Mouse (Mus musculus) limb, embryonic 14.5 days (tissue): Measurements from ENCODE around the gene Serpinb9b. TPM values are rescaled to one million over a fixed set of nuclear protein-coding genes. Genes with fewer than 3 reads are reported as not detected.

Experiments used
- ATAC-seq: fragments of 200-750 bp; cut with Nextera tagmentation; 2 replicates; pipeline ENCODE4 v1.8.0; 2017; ENCODE audit warnings: low read depth, moderate number of reproducible peaks, moderate TSS enrichment; ENCODE audit not compliant: low FRiP score
- DNase-seq: peaks from one replicate; pipeline ENCODE4 v3.0.0-alpha.2; 2015; ENCODE audit warnings: low spot score
- H3K27ac ChIP-seq: fragments of 300-500 bp; sonication (generic); replicated peaks from 2 replicates; pipeline ENCODE4 v1.5.1; 2014; ENCODE audit warnings: low read depth, mild to moderate bottlenecking, low read length, moderate library complexity, mixed read lengths
- H3K27me3 ChIP-seq: fragments of 300-500 bp; sonication (generic); 2 replicates; pipeline ENCODE4 v1.6.1; 2014; ENCODE audit warnings: low read length, mixed read lengths; ENCODE audit not compliant: control insufficient read depth, insufficient read depth
- H3K36me3 ChIP-seq: fragments of 300-500 bp; sonication (generic); 2 replicates; pipeline ENCODE4 v1.6.1; 2014; ENCODE audit warnings: mild to moderate bottlenecking, low read length, moderate library complexity, mixed read lengths; ENCODE audit not compliant: control insufficient read depth, insufficient read depth
- H3K4me1 ChIP-seq: fragments of 300-500 bp; sonication (generic); 2 replicates; pipeline ENCODE4 v1.6.1; 2014; ENCODE audit warnings: antibody characterized with exemption, low read length, mixed read lengths; ENCODE audit not compliant: control insufficient read depth, insufficient read depth
- H3K4me2 ChIP-seq: fragments of 300-500 bp; sonication (generic); replicated peaks from 2 replicates; pipeline ENCODE4 v1.6.1; 2014; ENCODE audit warnings: low read depth, mild to moderate bottlenecking, low read length, moderate library complexity; ENCODE audit not compliant: severe bottlenecking
- H3K4me3 ChIP-seq: fragments of 300-500 bp; sonication (generic); replicated peaks from 2 replicates; pipeline ENCODE4 v1.5.1; 2014; ENCODE audit warnings: low read length
- H3K9ac ChIP-seq: fragments of 300-500 bp; sonication (generic); 2 replicates; pipeline ENCODE4 v1.6.1; 2014; ENCODE audit warnings: mild to moderate bottlenecking, low read depth, low read length, moderate library complexity; ENCODE audit not compliant: severe bottlenecking
- H3K9me3 ChIP-seq: fragments of 300-500 bp; sonication (generic); 2 replicates; pipeline ENCODE4 v1.6.1; 2016; ENCODE audit warnings: low read length; ENCODE audit not compliant: control insufficient read depth
- POLR2A ChIP-seq: fragments of 200-500 bp; IDR thresholded peaks from 2 replicates; pipeline ENCODE4 v1.8.0; 2012; ENCODE audit warnings: inconsistent platforms, mild to moderate bottlenecking, moderate library complexity, borderline replicate concordance; ENCODE audit not compliant: insufficient read depth, insufficient read length; ENCODE audit errors: extremely low read depth
- WGBS: fragments of 180-500 bp; shearing (Covaris S2); extraction: QIAGEN DNeasy Blood & Tissue Kit; methylation state at CpG from one replicate; pipeline ENCODE4 v1.1.7; 2014; 5-methylcytosine and 5-hydroxymethylcytosine counted together
- polyA plus RNA-seq, 2 experiments: library from polyadenylated mRNA; depleted of rRNA in 1 of 2; stranded (reverse) in 1 of 2; unstranded in 1 of 2; fragments of >200 nt; fragmentation: Nextera tagmentation in 1 of 2; extraction: Ambion mirVana in 1 of 2; gene quantifications; 2 replicates each; pipeline versions ENCODE4 v1.2.1 to v1.2.3; 2012 to 2014

Serpinb9b gene
- 0.10 TPM in 2 replicates for polyA plus RNA-seq (2012; rRNA removed)
- polyA plus RNA-seq (2014; fragmentation: Nextera tagmentation; extraction: Ambion mirVana) = 0.10 TPM in 1 of 2 replicates, not detected in the other

DNA sequence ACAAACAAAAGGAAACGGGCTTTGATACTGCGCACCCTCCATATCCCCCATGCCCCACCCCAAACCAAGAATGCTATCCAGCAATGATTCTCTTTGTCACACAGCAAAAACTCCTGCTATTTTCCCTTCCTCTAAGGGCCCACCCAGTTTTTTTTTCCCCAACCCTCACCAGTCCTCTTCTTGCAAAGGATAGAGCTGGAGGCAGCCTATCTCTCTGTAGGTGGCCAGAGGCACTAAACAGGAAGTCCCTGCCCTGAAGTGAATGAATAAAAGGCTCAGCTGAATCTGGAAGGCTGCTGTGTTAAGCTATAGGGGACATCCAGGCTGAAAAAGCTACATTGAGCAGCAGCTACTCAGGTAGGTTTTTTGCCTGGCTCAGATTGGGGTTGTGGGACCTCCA, at the start of gene Serpinb9b:
Gene Serpinb9b (plus strand): TSS at position 173 of the 400 bp plus-strand sequence.
- 86% methylated on average over 2 of the region's 2 CpGs for WGBS
- no peaks in the 10 kb centered on the region for H3K36me3 ChIP-seq
- no peak for DNase-seq
- no peak within 1 kb of the TSS for H3K27ac ChIP-seq
- no peaks in the 10 kb centered on the region for H3K27me3 ChIP-seq
- H3K4me1 ChIP-seq = no peaks in the 10 kb centered on the region
- ATAC-seq = no peak
- H3K9ac ChIP-seq = no peak within 1 kb of the TSS
- no peak within 1 kb of the TSS for H3K4me3 ChIP-seq
- H3K4me2 ChIP-seq = no peak within 1 kb of the TSS
- no peak for TF ChIP-seq POLR2A
- H3K9me3 ChIP-seq = no peaks in the 10 kb centered on the region

DNA sequence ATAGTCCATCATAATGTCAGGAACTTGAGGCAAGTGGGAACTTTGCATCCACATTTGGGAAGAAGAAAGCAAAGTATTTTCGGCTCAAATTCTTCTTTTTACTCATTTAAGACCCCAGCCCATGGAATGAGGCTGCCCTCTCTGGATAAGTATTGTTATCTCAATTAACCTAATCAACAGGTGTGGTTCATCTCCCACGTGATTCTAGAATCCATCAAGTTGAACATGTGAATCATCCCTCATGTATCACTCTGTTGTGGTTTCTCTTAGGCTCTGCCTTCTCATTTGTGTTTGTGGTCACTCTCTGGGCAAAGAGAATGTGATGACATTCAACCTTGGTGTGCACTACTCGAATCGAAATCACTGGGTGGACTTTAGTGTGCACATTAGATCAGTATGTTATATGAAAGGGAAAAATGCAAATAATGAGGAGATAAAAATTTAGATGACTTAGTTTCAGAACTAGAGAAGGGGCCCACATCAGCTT, 44.6 kb upstream of the Serpinb9b start:
- DNase-seq (no peak), ATAC-seq (no peak)
- Histone ChIP-seq H3K4me1 (no peaks in the 10 kb centered on the region), H3K9me3 (no peaks in the 10 kb centered on the region), H3K36me3 (no peaks in the 10 kb centered on the region), H3K27me3 (no peaks in the 10 kb centered on the region), H3K27ac (no peak overlapping the region), H3K4me3 (no peak overlapping the region), H3K4me2 (no peak overlapping the region), H3K9ac (no peak overlapping the region)
- WGBS = 84% methylated on average over 4 of the region's 4 CpGs
- no peak for TF ChIP-seq POLR2A

DNA sequence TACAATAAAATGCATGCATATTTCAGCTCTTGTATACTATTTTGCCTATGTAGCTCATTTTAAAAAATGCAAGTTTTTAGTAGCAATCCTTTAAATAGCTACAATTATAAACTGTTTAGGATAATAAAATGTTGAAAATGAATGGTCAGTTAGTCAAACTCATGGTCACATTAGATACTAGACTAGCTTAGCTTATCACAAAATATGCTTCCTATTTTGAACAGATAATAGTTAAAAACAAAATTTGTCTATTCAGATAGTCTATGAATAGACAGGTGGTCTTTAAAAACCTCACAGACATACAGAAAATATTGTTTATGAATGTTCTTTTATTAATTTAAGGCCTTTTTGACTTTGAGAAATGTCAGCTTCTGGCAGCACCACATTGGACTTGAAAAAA, 41.0 kb upstream of the Serpinb9b start:
- ATAC-seq (no peak), DNase-seq (no peak)
- H3K27me3 ChIP-seq = no peaks in the 10 kb centered on the region
- no peaks in the 10 kb centered on the region for H3K36me3 ChIP-seq
- no peak for TF ChIP-seq POLR2A
- H3K4me1 ChIP-seq = no peaks in the 10 kb centered on the region
- H3K9me3 ChIP-seq = no peaks in the 10 kb centered on the region
- no peak overlapping the region for H3K4me3 ChIP-seq
- no peak overlapping the region for H3K9ac ChIP-seq
- no peak overlapping the region for H3K4me2 ChIP-seq
- no peak overlapping the region for H3K27ac ChIP-seq

DNA sequence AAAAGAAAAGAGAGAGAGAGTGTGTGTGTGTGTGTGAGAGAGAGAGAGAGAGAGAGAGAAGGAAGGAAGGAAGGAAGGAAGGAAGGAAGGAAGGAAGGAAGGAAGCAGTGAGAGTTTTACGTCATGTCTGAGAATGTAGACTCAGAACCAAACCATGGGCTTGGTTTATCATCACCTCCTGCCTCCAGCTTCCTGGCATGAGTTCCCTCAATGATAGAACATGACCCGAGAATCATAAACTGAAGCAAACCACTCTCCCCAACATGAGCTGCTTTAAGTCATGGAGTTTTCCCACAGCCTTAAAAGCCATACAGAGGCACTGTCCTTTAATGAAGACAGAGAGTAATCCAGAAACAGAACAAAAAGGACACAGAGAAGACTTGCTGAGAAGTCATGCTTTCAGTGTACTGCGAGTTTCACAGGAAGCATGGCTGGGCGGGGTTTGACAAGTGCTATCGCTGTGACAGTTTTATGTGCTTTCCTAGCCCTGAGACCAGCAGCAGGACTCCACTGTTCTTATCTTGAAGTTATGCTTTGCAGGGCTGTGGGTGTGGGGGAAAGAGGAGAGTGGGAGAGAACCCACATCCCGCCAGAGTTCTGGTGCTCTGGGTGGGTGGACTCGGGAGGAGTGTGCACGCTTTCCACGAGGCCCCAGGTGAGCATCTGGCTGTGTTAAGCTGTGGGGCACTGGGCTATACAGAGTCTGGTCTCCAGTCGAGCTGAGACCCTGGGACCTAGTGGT, 33.9 kb upstream of the Serpinb9b start:
- Histone ChIP-seq H3K36me3 (no peaks in the 10 kb centered on the region), H3K9ac (no peak overlapping the region), H3K4me3 (no peak overlapping the region), H3K27ac (no peak overlapping the region), H3K27me3 (no peaks in the 10 kb centered on the region), H3K4me1 (no peaks in the 10 kb centered on the region), H3K4me2 (no peak overlapping the region), H3K9me3 (no peaks in the 10 kb centered on the region)
- ATAC-seq (no peak), DNase-seq (no peak)
- 63% methylated on average over 10 of the region's 10 CpGs for WGBS
- TF ChIP-seq POLR2A = no peak

DNA sequence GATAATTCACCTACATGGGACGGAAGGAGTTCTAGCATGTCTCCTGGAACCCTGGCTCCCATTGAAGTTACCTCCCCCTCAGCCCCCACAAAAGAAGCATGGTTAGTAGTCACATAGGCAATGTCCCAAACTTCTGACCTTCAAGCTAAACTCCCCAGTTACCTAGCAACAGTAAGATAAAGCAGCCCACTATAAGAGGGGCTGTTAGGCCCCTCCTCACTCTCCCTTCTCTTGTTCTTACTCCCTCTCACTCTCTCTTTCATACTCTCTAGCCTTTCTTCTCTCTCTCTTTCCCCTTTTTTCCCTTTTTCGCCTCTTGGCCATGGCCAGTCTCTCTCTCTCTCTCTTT, 33.3 kb upstream of the Serpinb9b start:
- H3K9ac ChIP-seq = no peak overlapping the region
- H3K9me3 ChIP-seq = no peaks in the 10 kb centered on the region
- DNase-seq (no peak), ATAC-seq (no peak)
- no peak for TF ChIP-seq POLR2A
- H3K27me3 ChIP-seq = no peaks in the 10 kb centered on the region
- H3K4me2 ChIP-seq = no peak overlapping the region
- no peak overlapping the region for H3K4me3 ChIP-seq
- no peaks in the 10 kb centered on the region for H3K4me1 ChIP-seq
- no peak overlapping the region for H3K27ac ChIP-seq
- WGBS = 84% methylated on average over 2 of the region's 2 CpGs
- no peaks in the 10 kb centered on the region for H3K36me3 ChIP-seq
